Mouse (Mus musculus): ENCODE data around the gene Spo11. TPM values are rescaled to one million over a fixed set of nuclear protein-coding genes. Genes with fewer than 3 reads are reported as not detected.

The Spo11 gene
- total and polyA plus RNA-seq, 3 experiments: 0.16 to 0.34 TPM; not detected in 1

DNA sequence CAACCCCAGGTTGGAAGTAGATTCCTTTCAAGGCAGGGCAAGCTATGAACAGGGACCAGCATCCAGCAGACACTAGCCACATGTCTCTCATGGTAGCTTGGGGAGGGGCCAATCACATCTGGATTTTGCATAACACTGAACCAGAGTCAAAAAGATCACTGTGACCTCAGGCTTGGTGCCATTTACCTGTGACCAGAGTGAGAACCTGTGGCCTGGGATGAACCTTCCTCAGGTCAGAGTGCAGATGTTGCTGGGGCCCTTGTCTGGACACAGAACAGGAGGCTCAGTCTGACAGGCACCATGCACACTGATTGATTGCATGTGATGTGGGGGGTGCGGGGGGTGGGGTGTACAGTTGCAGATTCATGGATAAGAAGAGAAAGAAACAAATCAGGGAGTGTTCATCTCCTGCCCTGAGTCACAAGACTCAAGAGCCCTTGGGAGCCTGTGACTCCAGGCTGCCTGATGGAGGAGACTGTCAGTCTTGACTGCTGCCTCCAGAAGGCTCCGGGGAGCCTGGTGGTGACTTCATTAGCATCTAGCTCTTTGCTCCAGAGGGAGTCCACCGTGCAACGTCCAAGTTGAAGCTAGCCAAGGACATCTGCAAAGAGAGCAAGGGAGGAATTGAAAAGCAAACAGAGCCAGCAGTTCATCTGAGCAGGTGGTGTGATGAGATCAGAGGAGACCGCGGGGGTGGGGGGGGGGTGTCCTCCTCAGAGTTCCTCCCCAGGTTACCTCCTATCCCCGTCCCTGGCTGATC lies 3.5 kb upstream of the Spo11 start:
- Histone ChIP-seq H3K4me3 (replicated peaks in 1 of 3; ENCODE audit: low read depth in 2 of 3, low read length in 2 of 3, poor library complexity in 1 of 3) (no peak overlapping the region), H3K79me2 (replicated peaks; ENCODE audit: control insufficient read depth, extremely low read depth, insufficient read depth, poor library complexity, severe bottlenecking) (no peaks in the 10 kb centered on the region), H3K27ac (ENCODE audit: insufficient read depth, low read depth) (no peak overlapping the region), H3K27me3 (replicated peaks) (peaks cover 2% of the 10 kb centered on the region), H3K4me2 (ENCODE audit: insufficient read depth, low read depth, poor library complexity, severe bottlenecking) (no peak overlapping the region), H3K9me3 (replicated peaks; ENCODE audit: low read length) (no peaks in the 10 kb centered on the region), H3K9ac (ENCODE audit: insufficient read depth, low read depth) (no peak overlapping the region), H3K4me1 (ENCODE audit: control insufficient read depth in 1 of 2, insufficient read depth in 2 of 2) (peaks cover 11 to 40% of the 10 kb centered on the region in 2 experiments), H3K36me3 (replicated peaks in 1 of 2; ENCODE audit: control insufficient read depth in 1 of 2, insufficient read depth in 1 of 2, low read length in 1 of 2) (no peaks in the 10 kb centered on the region)
- dilution Hi-C loops (cut with MboI; ENCODE audit: extremely low pct_ligation_motif_present, extremely low pct_unique_long_range_greater_than_20kb, low sequenced_read_pairs): no loop called here
- no peak for DNase-seq (ENCODE audit: extremely low read depth)
- TF ChIP-seq TBP (conservative IDR thresholded peaks at IDR 0.05; ENCODE audit: low read depth, low read length): no peak
- no peak for TF ChIP-seq POLR2AphosphoS2 (IDR thresholded peaks at IDR 0.05; ENCODE audit: low read depth, low read length)
- TF ChIP-seq POLR2A (IDR thresholded peaks at IDR 0.05; ENCODE audit: low read depth, low read length): no peak
- TF ChIP-seq HCFC1 (IDR thresholded peaks at IDR 0.05; ENCODE audit: low read depth, low read length): no peak
- TF ChIP-seq MAFK (IDR thresholded peaks at IDR 0.05; ENCODE audit: insufficient replicate concordance, low read length): no peak
- TF ChIP-seq NRF1 (IDR thresholded peaks at IDR 0.05; ENCODE audit: low read depth, low read length): no peak
- TF ChIP-seq ELF1 (IDR thresholded peaks at IDR 0.05; ENCODE audit: low read depth, low read length): no peak
- no peak for TF ChIP-seq IRF4 (IDR thresholded peaks at IDR 0.05; ENCODE audit: low read depth, low read length)
- no peak for TF ChIP-seq CHD2 (IDR thresholded peaks at IDR 0.05; ENCODE audit: low read length)
- TF ChIP-seq ETS1 (conservative IDR thresholded peaks at IDR 0.05; ENCODE audit: low read depth, low read length): no peak
- no peak for TF ChIP-seq E2F4 (IDR thresholded peaks at IDR 0.05; ENCODE audit: insufficient replicate concordance, low read depth, low read length)
- no peak for TF ChIP-seq SIN3A (IDR thresholded peaks at IDR 0.05; ENCODE audit: low read length)
- TF ChIP-seq MAZ (IDR thresholded peaks at IDR 0.05; ENCODE audit: low read depth, low read length): no peak
- in situ Hi-C loops (cut with MboI; ENCODE audit: low pct_ligation_motif_present, low pct_unique_long_range_greater_than_20kb, low sequenced_read_pairs): no loop called here

- Histone ChIP-seq H3K4me3 (replicated peaks in 1 of 3; ENCODE audit: low read depth in 2 of 3, low read length in 2 of 3, poor library complexity in 1 of 3) (no peak overlapping the region), H3K79me2 (replicated peaks; ENCODE audit: control insufficient read depth, extremely low read depth, insufficient read depth, poor library complexity, severe bottlenecking) (no peaks in the 10 kb centered on the region), H3K36me3 (replicated peaks in 1 of 2; ENCODE audit: control insufficient read depth in 1 of 2, insufficient read depth in 1 of 2, low read length in 1 of 2) (no peaks in the 10 kb centered on the region), H3K9ac (ENCODE audit: insufficient read depth, low read depth) (no peak overlapping the region), H3K9me3 (replicated peaks; ENCODE audit: low read length) (peaks cover 1% of the 10 kb centered on the region), H3K27me3 (replicated peaks) (peaks cover 2% of the 10 kb centered on the region), H3K4me2 (ENCODE audit: insufficient read depth, low read depth, poor library complexity, severe bottlenecking) (no peak overlapping the region), H3K27ac (ENCODE audit: insufficient read depth, low read depth) (no peak overlapping the region), H3K4me1 (ENCODE audit: control insufficient read depth in 1 of 2, insufficient read depth in 2 of 2) (peaks cover 11 to 40% of the 10 kb centered on the region in 2 experiments)
- DNase-seq (ENCODE audit: extremely low read depth): no peak
- dilution Hi-C loops (cut with MboI; ENCODE audit: extremely low pct_ligation_motif_present, extremely low pct_unique_long_range_greater_than_20kb, low sequenced_read_pairs): no loop called here
- TF ChIP-seq ETS1 (conservative IDR thresholded peaks at IDR 0.05; ENCODE audit: low read depth, low read length) (no peak), NELFE (IDR thresholded peaks at IDR 0.05; ENCODE audit: low read depth, low read length) (no peak), MAX (IDR thresholded peaks at IDR 0.05; ENCODE audit: low read length) (no peak), EP300 (IDR thresholded peaks at IDR 0.05; ENCODE audit: low read length) (no peak), MEF2A (IDR thresholded peaks at IDR 0.05; ENCODE audit: borderline replicate concordance, low read depth, low read length) (no peak), USF2 (conservative IDR thresholded peaks at IDR 0.05; ENCODE audit: low read depth, low read length) (no peak), PAX5 (IDR thresholded peaks at IDR 0.05; ENCODE audit: low read length) (no peak), ZNF384 (IDR thresholded peaks at IDR 0.05; ENCODE audit: low read depth, low read length) (no peak), ZC3H11A (IDR thresholded peaks at IDR 0.05; ENCODE audit: low read depth, low read length) (no peak), RCOR1 (conservative IDR thresholded peaks at IDR 0.05; ENCODE audit: low read depth, low read length) (no peak), SIN3A (IDR thresholded peaks at IDR 0.05; ENCODE audit: low read length) (no peak)
- in situ Hi-C loops (cut with MboI; ENCODE audit: low pct_ligation_motif_present, low pct_unique_long_range_greater_than_20kb, low sequenced_read_pairs): no loop called here
Measured at GRCm38 (mm10) chr2:172974701-172975100, 2.8 kb upstream of the Spo11 start.

Measured in CH12.LX (cell line).